Mouse (Mus musculus): Measurements from ENCODE around the gene Rabggta. TPM values are rescaled to one million over a fixed set of nuclear protein-coding genes. Genes with fewer than 3 reads are reported as not detected.

Rabggta gene
- 10.6 and 12.3 TPM in 2 replicates for polyA plus RNA-seq (2012; rRNA removed)

GRCm38 (mm10) chr14:55721700-55722437 lies at the start of gene Rabggta:
Rabggta (minus strand) TSS chr14:55722263.

GRCm38 (mm10) chr14:55765696-55766095 lies 43.6 kb upstream of the Rabggta start, which contains the start of gene Ltb4r1:
Ltb4r1 (plus strand) TSS chr14:55765962.

DNA sequence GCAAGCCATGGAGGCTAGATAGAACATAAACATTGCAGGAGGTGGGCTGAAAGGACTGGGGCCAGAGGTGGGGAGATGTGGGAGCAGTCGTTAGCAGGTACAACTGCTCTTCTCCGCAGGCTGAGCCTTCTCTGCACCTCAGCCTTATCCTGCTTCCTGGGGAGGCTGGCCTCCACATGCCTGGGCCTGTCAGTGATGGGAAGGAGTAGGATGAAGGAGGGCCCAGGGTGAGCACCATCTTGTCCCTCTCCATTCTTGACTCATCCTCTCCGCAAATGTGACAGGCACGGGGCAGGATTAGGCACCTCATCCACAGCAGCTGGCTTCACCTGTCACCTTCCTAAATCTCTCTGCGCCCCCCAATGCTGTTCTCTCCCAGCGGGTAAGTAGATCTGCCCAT lies 39.1 kb upstream of the Rabggta start, which contains the start of gene Ltb4r2:
Gene Ltb4r2 (plus strand): TSS at position 266 of the 400 bp plus-strand sequence.

DNA sequence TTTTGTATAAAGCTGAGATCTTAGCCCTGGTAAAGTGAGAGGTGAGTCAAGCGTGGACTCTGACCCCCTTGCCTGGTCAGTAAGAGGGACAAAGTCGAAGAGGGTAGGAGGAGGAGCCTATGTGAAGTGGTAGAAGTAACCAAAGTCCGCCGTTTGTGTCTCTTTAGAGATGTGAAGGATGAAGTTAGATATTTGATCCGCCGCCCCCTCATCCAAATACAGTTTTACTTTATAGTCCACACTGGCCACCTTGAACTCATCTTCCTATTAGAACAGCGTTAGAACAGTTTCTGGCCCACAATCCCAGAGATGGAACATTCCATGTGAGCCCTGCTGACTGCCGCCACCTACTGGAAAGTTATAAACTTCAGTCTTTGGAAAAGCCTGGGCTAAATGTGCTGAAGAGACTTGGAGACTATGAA lies 36.3 kb upstream of the Rabggta start, which contains the start of gene Cideb:
Gene Cideb (minus strand): TSS at position 96 of the 422 bp plus-strand sequence.

GRCm38 (mm10) chr14:55745180-55745860 lies 23.3 kb upstream of the Rabggta start, which contains the start of the genes Dhrs1 and Nop9:
Dhrs1 (minus strand) TSS chr14:55745690.
Nop9 (plus strand) TSS chr14:55745693.

GRCm38 (mm10) chr14:55713729-55714122 lies 8.3 kb downstream of the Rabggta start, which contains the start of gene Tgm1:
Tgm1 (minus strand) TSS chr14:55713926.

DNA sequence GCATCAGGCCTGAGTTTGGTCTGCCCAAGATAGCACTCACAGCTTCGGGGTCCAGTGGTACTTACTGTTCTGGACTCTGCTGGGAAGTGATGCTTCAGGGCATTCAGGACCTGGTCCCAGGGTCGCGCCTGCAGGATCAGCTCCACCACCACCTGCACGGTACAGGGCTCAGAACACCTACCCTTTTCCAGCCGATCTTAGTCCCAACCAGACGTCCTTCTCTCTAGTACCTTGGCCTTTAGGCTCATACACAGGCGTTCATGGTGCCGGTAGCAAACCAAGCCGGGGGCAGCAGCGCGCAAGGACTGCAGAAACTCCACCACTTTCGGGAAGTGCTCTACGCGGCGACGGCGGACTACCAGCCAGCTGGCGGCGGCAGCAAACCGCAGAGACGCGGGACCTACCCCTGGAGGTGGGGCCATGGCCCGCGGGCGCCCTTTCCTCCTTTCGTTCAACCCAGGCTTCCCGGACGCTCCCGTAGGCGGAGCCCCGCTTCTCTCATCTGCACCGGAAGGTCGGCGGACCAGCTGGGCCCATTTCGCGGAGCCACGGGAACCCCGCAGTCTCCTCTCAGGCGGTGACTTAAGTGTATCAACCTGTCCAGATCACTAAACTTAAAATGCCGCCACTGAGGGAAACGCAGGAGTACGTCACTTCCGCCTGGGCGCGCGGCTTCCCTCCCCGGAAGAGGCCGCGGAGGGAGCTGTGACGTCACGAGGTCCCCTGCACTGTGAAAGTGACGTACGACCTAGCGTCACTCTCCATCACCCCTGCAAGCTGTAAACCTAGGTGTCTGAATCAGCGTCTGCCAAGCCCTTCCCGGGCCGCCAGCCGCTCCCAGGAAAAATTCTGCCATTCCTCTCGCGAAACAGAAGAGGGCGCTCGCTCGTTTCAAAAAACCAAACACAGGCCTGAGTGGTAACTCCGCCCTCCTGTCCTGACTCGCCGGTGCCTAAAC lies 40.6 kb downstream of the Rabggta start, which contains the start of gene Tinf2:
Gene Tinf2 (minus strand): TSS at position 661 of the 958 bp plus-strand sequence.

GRCm38 (mm10) chr14:55671833-55672740 lies 50.0 kb downstream of the Rabggta start, which contains the start of the genes Gmpr2 and Nedd8:
Gmpr2 (plus strand) TSS chr14:55671941.
Nedd8 (minus strand) TSS chr14:55672124.

Other genes with a start within 250 kb of the Rabggta start
- 45.3 and 46.0 TPM in 2 replicates for gene Dhrs4, start 243.5 kb downstream of the Rabggta start, polyA plus RNA-seq (2012; rRNA removed)
- gene Carmil3, start 231.6 kb downstream of the Rabggta start, polyA plus RNA-seq (2012; rRNA removed) = 2.0 and 2.3 TPM in 2 replicates
- gene Cpne6, start 211.8 kb downstream of the Rabggta start, polyA plus RNA-seq (2012; rRNA removed) = 0.06 and 0.08 TPM in 2 replicates
- gene Nrl, start 197.3 kb downstream of the Rabggta start, polyA plus RNA-seq (2012; rRNA removed) = 0.01 TPM in 1 of 2 replicates, not detected in the other
- gene Pck2, start 182.0 kb downstream of the Rabggta start, polyA plus RNA-seq (2012; rRNA removed) = 21.6 and 22.1 TPM in 2 replicates
- 29.4 and 35.9 TPM in 2 replicates for gene Dcaf11, start 162.3 kb downstream of the Rabggta start, polyA plus RNA-seq (2012; rRNA removed)
- 0.76 and 0.83 TPM in 2 replicates for gene A730061H03Rik, start 161.9 kb downstream of the Rabggta start, polyA plus RNA-seq (2012; rRNA removed)
- 0.20 and 0.69 TPM in 2 replicates for gene Fitm1, start 146.6 kb downstream of the Rabggta start, polyA plus RNA-seq (2012; rRNA removed)
- 49.6 and 57.9 TPM in 2 replicates for gene Psme1, start 144.1 kb downstream of the Rabggta start, polyA plus RNA-seq (2012; rRNA removed)
- gene Emc9, start 137.0 kb downstream of the Rabggta start, polyA plus RNA-seq (2012; rRNA removed) = 17.8 and 19.8 TPM in 2 replicates
- gene Psme2, start 131.2 kb downstream of the Rabggta start, polyA plus RNA-seq (2012; rRNA removed) = 63.6 and 64.0 TPM in 2 replicates
- 5.9 and 7.5 TPM in 2 replicates for gene Rnf31, start 130.6 kb downstream of the Rabggta start, polyA plus RNA-seq (2012; rRNA removed)
- gene Irf9, start 118.7 kb downstream of the Rabggta start, polyA plus RNA-seq (2012; rRNA removed) = 17.6 and 23.7 TPM in 2 replicates
- gene Rec8, start 104.2 kb downstream of the Rabggta start, polyA plus RNA-seq (2012; rRNA removed) = 1.7 and 2.1 TPM in 2 replicates
- gene Ipo4, start 86.3 kb downstream of the Rabggta start, polyA plus RNA-seq (2012; rRNA removed) = 24.1 TPM in 2 replicates
- gene Gm49378, start 84.4 kb downstream of the Rabggta start, polyA plus RNA-seq (2012; rRNA removed) = 1.5 and 1.6 TPM in 2 replicates
- 25.0 and 29.3 TPM in 2 replicates for gene Tm9sf1, start 78.5 kb downstream of the Rabggta start, polyA plus RNA-seq (2012; rRNA removed)
- 0.35 and 0.44 TPM in 2 replicates for gene Tssk4, start 72.1 kb downstream of the Rabggta start, polyA plus RNA-seq (2012; rRNA removed)
- 14.2 and 15.2 TPM in 2 replicates for gene Mdp1, start 61.8 kb downstream of the Rabggta start, polyA plus RNA-seq (2012; rRNA removed)
- gene Gmpr2, start 50.3 kb downstream of the Rabggta start, polyA plus RNA-seq (2012; rRNA removed) = 13.3 and 16.5 TPM in 2 replicates
- gene Nedd8, start 50.1 kb downstream of the Rabggta start, polyA plus RNA-seq (2012; rRNA removed) = 177 and 195 TPM in 2 replicates
- gene Tinf2, start 40.4 kb downstream of the Rabggta start, polyA plus RNA-seq (2012; rRNA removed) = 15.3 and 17.8 TPM in 2 replicates
- gene Tgm1, start 8.3 kb downstream of the Rabggta start, polyA plus RNA-seq (2012; rRNA removed) = 2.4 and 2.5 TPM in 2 replicates
- gene Dhrs1, start 23.4 kb upstream of the Rabggta start, polyA plus RNA-seq (2012; rRNA removed) = 27.6 and 31.2 TPM in 2 replicates
- 12.2 and 15.0 TPM in 2 replicates for gene Nop9, start 23.4 kb upstream of the Rabggta start, polyA plus RNA-seq (2012; rRNA removed)
- 36.1 and 38.6 TPM in 2 replicates for gene Cideb, start 36.2 kb upstream of the Rabggta start, polyA plus RNA-seq (2012; rRNA removed)
- gene Ltb4r2, start 39.2 kb upstream of the Rabggta start, polyA plus RNA-seq (2012; rRNA removed) = 0.57 and 0.65 TPM in 2 replicates
- 2.2 and 3.1 TPM in 2 replicates for gene Ltb4r1, start 43.7 kb upstream of the Rabggta start, polyA plus RNA-seq (2012; rRNA removed)
- 0.86 and 0.99 TPM in 2 replicates for gene Adcy4, start 61.8 kb upstream of the Rabggta start, polyA plus RNA-seq (2012; rRNA removed)
- gene Ripk3, start 66.6 kb upstream of the Rabggta start, polyA plus RNA-seq (2012; rRNA removed) = 12.6 and 15.4 TPM in 2 replicates
- gene Nfatc4, start 100.9 kb upstream of the Rabggta start, polyA plus RNA-seq (2012; rRNA removed) = 0.71 and 1.5 TPM in 2 replicates
- gene Nynrin, start 131.7 kb upstream of the Rabggta start, polyA plus RNA-seq (2012; rRNA removed) = 1.6 and 1.7 TPM in 2 replicates
- 0.10 and 0.16 TPM in 2 replicates for gene Cbln3, start 162.1 kb upstream of the Rabggta start, polyA plus RNA-seq (2012; rRNA removed)
- gene Khnyn, start 162.7 kb upstream of the Rabggta start, polyA plus RNA-seq (2012; rRNA removed) = 7.3 and 8.4 TPM in 2 replicates
- 5.3 and 6.1 TPM in 2 replicates for gene Sdr39u1, start 178.0 kb upstream of the Rabggta start, polyA plus RNA-seq (2012; rRNA removed)
- gene Cma1, start 222.4 kb upstream of the Rabggta start, polyA plus RNA-seq (2012; rRNA removed) = 0.07 and 0.12 TPM in 2 replicates
- not detected in 2 replicates for gene Cma2, start 228.7 kb upstream of the Rabggta start, polyA plus RNA-seq (2012; rRNA removed)